Mouse (Mus musculus) embryonic facial prominence, embryonic 12.5 days (tissue): ENCODE results near the gene Ndst4. TPM values are rescaled to one million over a fixed set of nuclear protein-coding genes. Genes with fewer than 3 reads are reported as not detected.

Source experiments
- ATAC-seq: fragments of 200-750 bp; cut with Nextera tagmentation; 2 replicates; pipeline ENCODE4 v1.8.0; 2017; ENCODE audit not compliant: insufficient number of reproducible peaks, insufficient read depth, low FRiP score, low TSS enrichment
- H3K27ac ChIP-seq: fragments of 300-500 bp; sonication (generic); 2 replicates; pipeline ENCODE4 v1.5.1; 2016; ENCODE audit warnings: mild to moderate bottlenecking
- H3K27me3 ChIP-seq: fragments of 300-500 bp; sonication (generic); 2 replicates; pipeline ENCODE4 v1.6.1; 2016; ENCODE audit warnings: mild to moderate bottlenecking, moderate library complexity
- H3K36me3 ChIP-seq: fragments of 300-500 bp; sonication (generic); 2 replicates; pipeline ENCODE4 v1.6.1; 2016; ENCODE audit warnings: mild to moderate bottlenecking
- H3K4me1 ChIP-seq: fragments of 300-500 bp; sonication (generic); 2 replicates; pipeline ENCODE4 v1.6.1; 2016
- H3K4me2 ChIP-seq: fragments of 300-500 bp; sonication (generic); replicated peaks from 2 replicates; pipeline ENCODE4 v1.6.1; 2016; ENCODE audit warnings: mild to moderate bottlenecking, moderate library complexity
- H3K4me3 ChIP-seq: fragments of 300-500 bp; sonication (generic); 2 replicates; pipeline ENCODE4 v1.5.1; 2016; ENCODE audit warnings: mild to moderate bottlenecking
- H3K9ac ChIP-seq: fragments of 300-500 bp; sonication (generic); 2 replicates; pipeline ENCODE4 v1.6.1; 2016; ENCODE audit warnings: mild to moderate bottlenecking, moderate library complexity
- H3K9me3 ChIP-seq: fragments of 300-500 bp; sonication (generic); 2 replicates; pipeline ENCODE4 v1.6.1; 2016; ENCODE audit warnings: mild to moderate bottlenecking, moderate library complexity
- WGBS: fragments of 180-500 bp; shearing (Covaris S2); methylation state at CpG from one replicate; pipeline ENCODE4 v1.1.7; 2016; 5-methylcytosine and 5-hydroxymethylcytosine counted together
- polyA plus RNA-seq: library from polyadenylated mRNA; unstranded; fragments of >200 nt; fragmentation: Nextera tagmentation; extraction: Ambion mirVana; gene quantifications from 2 replicates; pipeline ENCODE4 v1.2.1, GENCODE M21; 2016

Ndst4 gene
- polyA plus RNA-seq, 1 experiment from 2014 or later: 0.36 TPM

- Histone ChIP-seq H3K4me1 (no peaks in the 10 kb centered on the region), H3K4me2 (no peak overlapping the region), H3K36me3 (no peaks in the 10 kb centered on the region), H3K27me3 (no peaks in the 10 kb centered on the region), H3K4me3 (no peak overlapping the region), H3K27ac (no peak overlapping the region), H3K9me3 (no peaks in the 10 kb centered on the region), H3K9ac (no peak overlapping the region)
- 78% methylated on average over 3 of the region's 3 CpGs for WGBS
- ATAC-seq: no peak
Measured at GRCm38 (mm10) chr3:125745142-125745496, 341.2 kb downstream of the Ndst4 start.

DNA sequence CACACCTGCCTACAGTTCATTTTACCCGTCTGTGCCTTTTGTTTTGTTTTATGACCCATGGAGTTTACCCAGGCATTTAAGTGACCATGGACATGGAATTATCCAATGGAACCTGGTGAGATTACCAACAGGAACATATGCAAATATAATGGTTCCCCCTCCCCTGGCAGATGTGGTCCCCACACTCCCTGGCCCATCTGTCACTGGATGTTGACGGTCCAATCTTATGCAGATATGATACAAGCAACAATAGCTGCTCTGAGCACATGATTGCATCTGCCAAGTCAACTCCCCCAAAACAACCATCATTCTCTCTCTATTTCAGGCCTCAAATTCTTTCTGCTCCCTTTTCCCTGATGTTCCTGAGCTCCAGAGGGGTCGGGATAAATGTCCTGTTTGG is 342.5 kb downstream of the Ndst4 start:
- Histone ChIP-seq H3K4me1 (no peaks in the 10 kb centered on the region), H3K9me3 (no peaks in the 10 kb centered on the region), H3K4me2 (no peak overlapping the region), H3K36me3 (no peaks in the 10 kb centered on the region), H3K9ac (no peak overlapping the region), H3K4me3 (no peak overlapping the region), H3K27ac (no peak overlapping the region), H3K27me3 (no peaks in the 10 kb centered on the region)
- WGBS: 76% methylated on average over 3 of the region's 3 CpGs
- no peak for ATAC-seq

DNA sequence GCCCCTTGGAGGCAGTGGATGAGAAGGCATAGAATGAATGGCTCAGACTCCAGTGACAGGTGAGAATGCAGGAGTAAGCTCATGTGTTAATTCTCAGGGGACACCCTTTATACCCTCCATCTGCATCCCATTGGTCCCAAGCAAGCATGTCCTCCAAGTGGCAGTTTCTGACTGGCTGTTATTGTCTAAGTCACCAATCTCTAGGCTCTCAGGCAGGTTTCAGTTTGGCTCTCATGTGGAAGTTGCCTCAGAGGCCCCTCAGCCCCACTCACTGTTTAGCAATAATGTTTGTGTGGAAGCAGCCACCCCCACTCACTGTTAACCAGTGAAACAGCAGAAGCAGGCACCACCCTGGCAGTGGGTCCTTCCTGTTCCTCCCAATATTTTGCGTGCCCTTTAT is 353.0 kb downstream of the Ndst4 start:
- no peak overlapping the region for H3K27ac ChIP-seq
- WGBS: 83% methylated on average over 1 of the region's 1 CpGs
- no peak overlapping the region for H3K4me3 ChIP-seq
- H3K4me2 ChIP-seq: no peak overlapping the region
- H3K9ac ChIP-seq: no peak overlapping the region
- no peaks in the 10 kb centered on the region for H3K9me3 ChIP-seq
- no peaks in the 10 kb centered on the region for H3K4me1 ChIP-seq
- no peaks in the 10 kb centered on the region for H3K36me3 ChIP-seq
- H3K27me3 ChIP-seq: no peaks in the 10 kb centered on the region
- peak; percentile 41; the same call in 1 of the 2 replicates for ATAC-seq

GRCm38 (mm10) chr3:125760711-125761110 is 356.8 kb downstream of the Ndst4 start:
- Histone ChIP-seq H3K27me3 (no peaks in the 10 kb centered on the region), H3K4me2 (no peak overlapping the region), H3K9me3 (no peaks in the 10 kb centered on the region), H3K9ac (no peak overlapping the region), H3K27ac (no peak overlapping the region), H3K36me3 (no peaks in the 10 kb centered on the region), H3K4me1 (no peaks in the 10 kb centered on the region), H3K4me3 (no peak overlapping the region)
- ATAC-seq: no peak
